Mouse (Mus musculus): Measurements from ENCODE around the gene Rbm39.
"Not testable (repeated sequence)": the region's sequence is repeated elsewhere in the genome, so short reads cannot be mapped to it uniquely, and the experiment has no call there.

Gene Rbm39

DNA sequence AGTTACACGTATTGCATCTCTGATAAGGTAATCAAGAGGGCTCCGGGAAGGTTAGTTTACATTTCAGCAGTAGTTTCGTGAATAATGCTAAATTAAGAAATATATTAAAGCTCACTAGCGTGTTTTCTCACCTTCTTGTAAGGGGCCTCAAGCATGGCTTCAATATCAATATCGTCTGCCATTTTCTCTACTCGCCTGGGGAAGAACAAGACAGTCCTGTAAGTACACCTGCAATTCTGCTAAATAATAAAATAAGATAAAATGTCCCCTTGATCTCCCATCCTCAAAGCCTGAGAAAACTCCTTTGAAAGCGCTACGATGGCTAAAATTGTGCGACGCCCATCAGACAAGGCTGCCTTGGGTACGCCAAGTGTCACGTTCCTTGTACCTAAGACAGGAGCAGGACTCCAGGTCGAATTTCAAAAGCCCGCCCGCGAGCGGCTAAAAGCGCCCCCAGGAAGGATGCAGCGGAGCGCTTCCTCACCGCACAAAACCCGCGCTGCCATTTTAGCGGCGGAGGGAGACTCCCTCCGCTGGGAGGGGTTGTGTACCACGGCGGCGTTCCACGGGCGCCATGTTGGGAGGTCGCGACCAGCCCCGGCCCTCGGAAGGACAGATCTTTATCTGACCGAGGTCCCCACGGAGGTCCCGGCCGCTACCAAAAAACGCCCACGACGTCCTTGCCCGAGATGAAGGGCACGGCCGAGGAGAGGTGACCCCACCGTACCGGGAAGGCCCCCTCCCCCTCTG, 817 bp downstream of the Rbm39 start:
- DNase-seq, result peak; percentile 98

DNA sequence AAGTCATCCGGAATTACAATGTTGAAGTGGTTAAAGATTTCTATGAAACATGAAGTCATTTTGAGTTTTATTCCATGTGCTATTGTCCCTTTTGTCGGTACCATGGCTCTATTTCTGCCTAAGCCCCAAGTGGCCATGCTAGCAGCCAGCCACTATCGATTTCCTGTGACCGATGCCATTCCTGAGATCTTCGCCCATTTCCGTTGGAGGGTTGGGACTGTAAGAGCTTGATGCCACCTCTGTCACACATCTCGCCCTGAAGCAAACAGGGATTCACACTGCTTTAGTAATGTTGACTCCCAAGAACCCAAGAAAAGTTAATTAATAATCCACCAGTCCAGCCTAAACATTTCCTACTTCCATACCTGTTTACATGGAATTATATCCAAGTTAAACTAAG, 2.4 kb downstream of the Rbm39 start:
- no peak for DNase-seq

DNA sequence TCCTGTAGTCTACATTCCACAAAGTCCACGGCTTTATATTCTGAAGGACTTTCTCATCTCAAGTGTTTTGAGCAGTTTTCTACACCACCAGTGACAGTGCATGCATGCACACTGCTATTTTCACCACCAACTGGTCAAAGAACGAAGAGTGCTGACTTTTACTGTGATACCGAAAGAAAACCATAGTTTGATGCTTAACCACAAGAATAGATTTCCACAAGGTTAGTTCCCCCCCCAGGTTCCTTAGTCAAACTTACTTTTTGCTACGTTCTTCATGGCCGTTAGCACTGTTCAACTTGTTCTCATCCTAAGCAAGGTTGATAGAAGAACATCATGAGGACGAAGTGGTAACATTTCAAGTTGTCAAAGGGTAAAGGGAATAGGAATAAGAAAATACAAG, 3.0 kb downstream of the Rbm39 start:
- no peak for DNase-seq

DNA sequence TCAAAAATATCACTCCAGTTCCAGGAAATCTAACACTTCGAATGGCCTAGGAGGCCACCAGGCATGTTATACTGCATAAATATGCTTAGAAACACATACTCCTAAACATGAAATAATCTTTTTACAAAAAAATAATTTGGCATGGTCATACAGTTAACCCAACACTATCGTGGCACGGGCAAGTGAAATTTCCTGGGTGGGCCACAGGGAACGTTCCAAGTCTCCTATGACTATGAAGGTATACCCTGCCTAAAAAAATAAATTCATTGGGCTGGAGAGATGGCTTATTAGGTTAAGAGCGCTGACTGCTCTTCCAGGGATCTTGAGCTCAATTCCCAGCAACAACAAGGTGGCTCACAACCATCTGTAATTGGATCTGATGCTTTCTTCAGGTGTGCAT, 13.5 kb downstream of the Rbm39 start:
- no peak for DNase-seq

DNA sequence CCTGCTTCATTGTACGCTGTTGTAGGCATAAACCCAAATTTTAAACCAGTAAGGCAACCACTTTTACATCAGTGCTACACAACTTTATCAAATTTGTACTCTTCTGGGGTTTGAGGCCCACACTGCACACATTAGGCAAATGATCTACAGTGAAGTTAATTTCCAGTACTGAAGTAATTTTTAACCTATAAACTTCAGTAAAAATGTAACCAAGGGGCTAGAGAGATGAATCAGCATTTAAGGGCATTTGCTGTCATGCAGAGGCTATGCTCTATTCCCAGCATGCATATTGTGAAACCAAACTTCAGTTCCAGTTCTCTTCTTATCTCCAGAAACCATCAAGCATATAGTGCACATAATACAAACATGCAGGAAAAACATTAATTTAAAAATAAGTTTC, 14.6 kb downstream of the Rbm39 start:
- no peak for DNase-seq

DNA sequence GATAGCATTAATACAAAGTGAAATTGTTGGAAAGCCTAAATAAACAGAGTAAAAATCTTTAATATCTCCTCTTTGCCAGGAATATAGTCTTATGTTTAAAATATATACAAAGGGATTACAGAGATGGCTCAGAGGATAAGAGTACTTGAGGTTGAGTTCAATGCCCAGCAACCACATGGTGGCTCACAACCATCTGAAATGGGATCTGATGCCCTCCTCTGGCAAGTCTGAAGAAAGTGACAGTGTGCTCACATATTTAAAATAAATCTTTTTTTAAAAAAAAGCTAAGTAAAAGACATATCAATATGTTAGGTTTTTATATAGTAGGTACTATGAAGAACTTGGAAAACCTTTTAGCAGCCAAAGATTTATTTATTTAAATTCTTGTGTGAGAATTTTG, 28.5 kb downstream of the Rbm39 start:
- DNase-seq, result no peak

DNA sequence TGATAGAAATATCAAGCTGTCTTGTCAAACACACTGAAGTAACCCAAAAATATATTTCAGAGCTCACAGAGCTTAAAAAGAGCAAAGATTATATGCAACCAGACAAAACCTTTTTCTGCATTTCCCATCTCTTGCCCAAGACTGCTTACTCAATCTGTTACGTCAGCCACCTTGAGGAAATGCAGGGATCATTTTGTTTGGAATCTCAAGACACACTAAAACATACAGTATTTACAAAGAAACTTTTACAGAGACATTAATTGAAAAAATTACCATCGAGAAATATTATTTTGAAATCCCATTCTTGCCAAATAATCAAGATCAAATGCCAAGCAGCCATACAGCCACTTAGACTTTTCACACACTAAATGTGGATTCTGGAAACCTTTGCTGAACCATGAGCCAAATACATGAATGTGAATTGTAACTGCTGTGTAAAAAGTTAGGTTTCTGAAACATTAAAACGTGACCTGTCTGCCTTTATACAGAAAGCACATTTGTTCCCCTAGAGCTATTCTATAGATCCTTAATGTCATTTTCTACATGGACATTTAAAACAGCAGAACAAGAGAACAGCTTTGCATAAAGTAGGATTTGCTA, 32.6 kb downstream of the Rbm39 start:
- DNase-seq, result no peak

DNA sequence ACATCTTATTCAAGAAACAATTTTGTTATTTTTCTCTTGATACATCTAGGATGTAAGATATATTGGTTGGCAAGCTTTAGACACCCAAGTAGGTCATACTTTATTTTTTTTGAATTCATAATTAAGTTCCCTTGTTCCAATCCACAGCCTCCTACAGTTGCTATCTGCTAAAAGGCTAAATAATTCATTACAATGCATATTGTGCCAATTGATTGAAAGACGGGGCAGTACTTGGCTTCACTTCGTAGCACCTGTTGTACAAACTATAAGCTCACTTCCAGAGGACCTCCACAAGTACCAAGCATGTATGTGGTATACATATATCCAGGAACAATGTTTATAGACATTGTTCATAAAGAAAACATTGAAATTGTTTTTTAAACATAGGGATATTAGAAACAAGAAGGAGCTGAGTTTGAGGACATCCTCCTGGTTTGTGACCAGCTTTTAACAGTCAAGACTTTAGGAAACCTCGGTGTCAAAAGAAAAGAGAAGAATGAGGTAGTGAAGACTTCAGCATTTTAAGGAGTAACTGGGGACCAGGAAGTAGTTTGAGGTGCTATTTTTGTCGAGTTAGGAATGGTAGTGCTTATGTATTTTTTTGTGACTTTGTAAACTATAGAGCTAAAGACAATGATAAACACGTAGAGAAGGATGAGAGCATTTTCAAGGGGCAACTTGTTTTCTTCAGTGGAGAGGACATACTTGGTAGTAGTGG, 33.6 kb downstream of the Rbm39 start:
- DNase-seq, result no peak

DNA sequence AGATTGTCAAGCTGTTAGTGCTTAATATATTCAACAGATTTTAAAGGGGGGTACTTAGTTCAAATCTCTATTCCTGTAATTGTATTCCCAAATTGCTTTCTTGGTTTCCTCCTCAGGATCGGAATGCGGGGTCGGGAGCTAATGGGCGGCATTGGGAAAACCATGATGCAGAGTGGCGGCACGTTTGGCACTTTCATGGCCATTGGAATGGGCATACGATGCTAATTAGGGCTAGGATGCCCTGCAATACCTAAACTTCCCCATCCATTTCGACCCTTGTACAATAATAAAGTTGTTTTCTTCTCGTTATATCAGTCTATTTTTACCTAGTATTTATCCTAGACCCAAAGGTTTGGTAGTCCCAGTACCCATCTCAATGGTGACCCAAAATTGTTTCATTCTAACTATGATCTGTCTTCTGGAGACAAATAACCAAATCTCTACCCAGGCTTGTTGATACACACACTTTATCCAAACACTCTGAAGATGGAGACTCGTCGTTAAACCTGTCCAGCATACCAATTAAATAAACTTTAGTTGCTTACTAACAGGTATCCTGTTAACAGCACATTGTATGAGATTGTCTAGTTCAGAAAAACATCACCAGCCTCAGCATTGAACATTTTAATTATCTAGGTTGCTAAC, 34.4 kb downstream of the Rbm39 start:
- peak; percentile 73 for DNase-seq

DNA sequence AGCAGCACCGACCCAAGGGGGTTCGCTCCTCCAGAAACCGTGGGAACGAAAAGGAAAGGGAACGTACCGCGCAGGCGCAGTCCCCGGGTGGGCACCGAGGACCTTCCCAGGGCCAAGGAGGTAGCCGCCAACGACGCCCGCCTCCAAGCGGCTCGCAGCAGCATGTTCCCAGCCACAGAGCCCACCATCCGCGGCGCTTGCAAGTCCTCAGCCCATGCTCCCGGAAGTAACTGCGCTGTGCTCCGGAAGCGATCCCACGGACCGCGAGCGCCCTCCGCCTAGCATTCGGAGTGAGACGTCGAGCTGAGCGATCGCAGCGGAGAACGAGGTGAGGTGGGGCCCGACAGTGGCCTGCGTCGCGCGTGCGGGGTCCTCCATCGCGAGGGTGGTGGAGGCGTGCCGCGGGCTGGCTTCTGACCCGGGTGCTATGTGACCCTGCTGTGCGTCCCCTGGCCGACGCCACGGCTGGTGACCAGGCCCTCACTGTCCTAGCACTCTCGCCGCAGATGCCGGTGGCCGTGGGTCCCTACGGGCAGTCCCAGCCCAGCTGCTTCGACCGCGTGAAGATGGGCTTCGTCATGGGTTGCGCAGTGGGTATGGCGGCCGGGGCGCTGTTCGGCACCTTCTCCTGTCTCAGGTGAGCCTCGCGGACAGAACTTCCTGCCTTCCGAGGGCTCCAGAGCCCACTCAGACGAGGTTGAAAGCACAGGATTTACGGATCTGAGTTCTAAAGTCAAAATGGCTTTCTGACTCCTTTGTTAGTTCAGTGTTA, 35.9 kb downstream of the Rbm39 start, which contains the start of the genes Romo1 and Nfs1:
TSS of gene Romo1 (plus strand) at position 87 of the 772 bp plus-strand sequence.
TSS of gene Nfs1 (minus strand) at position 234 of the 772 bp plus-strand sequence.
- peak; percentile 99 for DNase-seq

DNA sequence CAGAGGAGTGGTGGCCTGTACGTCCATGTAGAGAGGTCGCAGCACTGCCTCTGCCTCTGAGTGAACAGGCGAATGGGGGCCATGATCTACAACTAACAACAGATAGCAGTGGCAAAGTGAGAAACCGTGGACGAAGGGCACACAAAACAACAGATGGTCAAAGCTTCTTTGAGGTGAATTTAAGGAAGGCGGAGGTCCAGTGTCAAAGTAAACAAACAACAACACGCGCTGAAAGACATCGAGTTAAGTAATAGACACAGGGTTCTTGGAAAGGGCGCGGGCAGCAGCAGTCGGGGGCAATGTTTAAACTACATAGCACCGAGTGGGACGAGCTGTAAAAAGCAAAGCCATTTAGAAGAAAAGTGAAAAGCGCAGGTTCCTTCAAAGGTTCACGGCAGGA, 36.7 kb downstream of the Rbm39 start:
- DNase-seq, result no peak

DNA sequence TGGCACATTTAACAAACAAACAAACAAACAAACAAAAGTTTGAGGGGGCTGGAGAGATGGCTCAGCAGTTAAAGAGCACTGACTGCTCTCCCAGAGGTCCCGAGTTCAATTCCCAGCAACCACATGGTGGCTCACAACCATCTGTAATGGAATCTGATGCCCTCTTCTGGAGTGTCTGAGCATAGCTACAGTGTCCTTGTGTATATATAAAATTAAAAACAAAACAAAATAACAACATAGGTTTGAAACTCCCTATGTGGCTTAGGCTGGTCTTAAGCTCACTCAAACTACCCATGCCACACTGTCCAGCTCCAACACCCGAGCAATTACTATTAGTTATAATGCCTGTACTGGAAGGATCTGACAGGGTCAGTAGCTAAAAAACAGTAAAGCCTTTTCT, 37.2 kb downstream of the Rbm39 start:
- DNase-seq, result no peak

DNA sequence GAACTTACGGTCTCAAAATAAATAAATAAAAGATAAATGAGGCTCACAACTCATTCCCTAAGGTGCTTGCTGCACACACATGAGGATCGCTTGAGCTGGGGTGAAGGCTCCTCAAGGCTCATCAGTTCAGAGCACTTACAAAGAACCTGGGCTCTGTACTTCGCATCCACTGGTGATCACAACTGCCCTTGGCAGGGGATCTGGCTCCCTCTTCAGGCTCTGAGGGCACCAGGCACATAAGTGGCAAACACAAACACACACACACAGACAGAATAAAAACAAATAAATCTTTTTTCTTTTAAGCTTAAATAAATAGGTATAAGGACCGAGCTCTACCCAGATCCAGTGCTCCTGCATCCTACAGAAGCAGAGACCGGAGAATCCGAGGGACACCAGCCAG, 44.3 kb downstream of the Rbm39 start:
- DNase-seq, result no peak

DNA sequence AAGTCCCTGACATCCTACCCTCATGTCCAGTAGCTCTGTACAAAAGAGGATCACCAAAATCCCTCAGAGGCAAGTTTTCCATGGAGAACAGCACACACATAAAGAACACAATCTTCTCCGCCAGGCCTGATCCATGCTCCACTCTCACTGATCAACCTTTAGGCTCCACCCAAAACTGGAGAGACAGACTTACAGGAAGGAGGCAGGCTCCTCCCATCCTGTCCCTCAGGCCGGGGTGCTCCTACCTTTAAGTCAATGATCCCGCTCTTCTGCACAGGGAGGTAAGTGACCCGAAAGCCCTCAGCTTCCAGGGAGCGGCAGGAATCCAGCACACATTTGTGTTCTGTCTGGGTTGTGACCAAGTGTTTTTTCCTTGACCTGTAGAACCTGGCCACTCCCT, 45.9 kb downstream of the Rbm39 start:
- DNase-seq, result no peak

DNA sequence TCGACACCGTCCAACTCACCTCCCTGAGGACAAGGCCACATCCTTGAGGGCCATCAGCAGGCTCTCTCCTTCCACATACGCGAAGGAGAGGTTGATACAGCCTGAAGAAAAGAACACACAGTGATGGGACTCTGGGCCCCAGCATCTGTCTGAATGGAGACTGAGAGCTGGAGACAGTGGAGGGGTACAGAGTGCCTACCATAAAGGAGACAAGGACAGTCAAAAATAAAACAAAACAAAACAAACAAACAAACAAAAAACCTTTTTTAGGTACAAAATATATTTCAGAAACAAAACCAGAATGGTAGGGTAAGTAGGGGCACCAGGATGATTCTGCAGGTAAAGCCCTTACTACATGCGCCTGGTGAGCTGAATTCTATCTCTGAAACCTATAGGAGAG, 53.0 kb downstream of the Rbm39 start, which contains the start of gene Gm28036:
TSS of gene Gm28036 (minus strand) at position 101 of the 400 bp plus-strand sequence.
- DNase-seq, result peak; percentile 18

DNA sequence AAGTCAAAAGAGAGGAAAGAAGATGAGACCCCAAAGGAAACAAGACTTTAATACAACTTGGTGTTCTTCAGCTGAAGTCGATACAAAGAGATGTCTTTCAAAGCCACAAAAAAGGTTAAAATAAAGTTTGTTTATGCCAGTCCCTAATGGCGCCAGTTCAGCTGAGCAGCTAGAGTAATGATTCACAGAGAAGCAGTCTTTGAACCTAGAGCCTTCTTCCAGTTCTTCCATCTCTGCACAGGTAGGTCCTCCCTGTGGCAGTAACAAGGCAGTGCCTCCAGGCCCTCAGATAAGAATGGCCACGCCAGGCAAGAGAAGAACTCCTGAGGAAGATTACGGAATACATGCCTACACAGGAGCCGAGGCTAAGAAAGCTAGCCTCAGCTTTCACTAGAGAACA, 56.3 kb downstream of the Rbm39 start:
- DNase-seq, result no peak

DNA sequence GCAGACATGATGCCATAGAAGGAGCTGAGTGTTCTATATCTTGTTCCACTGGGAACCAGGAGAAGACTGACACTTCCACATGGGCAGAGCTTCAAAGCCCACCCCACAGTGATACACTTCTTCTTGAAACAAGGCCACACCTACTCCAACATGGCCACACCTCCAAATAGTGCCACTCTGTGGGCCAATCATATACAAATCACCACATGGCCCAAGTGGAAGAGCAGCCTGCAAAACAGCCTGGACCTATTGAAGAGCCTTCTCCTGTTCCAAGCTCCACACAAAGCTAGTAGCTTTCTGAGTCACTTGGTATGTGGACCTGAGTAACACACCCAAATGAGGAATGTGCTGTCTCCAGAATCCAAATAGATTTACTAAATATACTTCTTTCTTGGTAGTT, 60.5 kb downstream of the Rbm39 start:
- peak; percentile 74 for DNase-seq

DNA sequence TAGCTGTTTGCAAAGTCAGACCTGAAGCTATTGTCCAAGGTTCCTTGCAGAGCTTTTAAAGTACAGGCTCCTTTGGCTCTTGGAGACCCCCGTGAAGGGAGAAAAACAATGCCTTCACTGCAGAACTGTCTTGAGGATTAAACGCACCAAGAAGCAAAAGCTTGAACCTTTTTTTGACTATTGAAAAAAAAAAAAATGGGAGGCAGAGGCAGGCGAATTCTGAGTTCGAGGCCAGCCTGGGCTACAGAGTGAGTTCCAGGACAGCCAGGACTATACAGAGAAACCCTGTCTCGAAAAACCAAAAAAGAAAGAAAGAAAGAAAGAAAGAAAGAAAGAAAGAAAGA, 68.0 kb downstream of the Rbm39 start:
- DNase-seq, result not testable (repeated sequence)

DNA sequence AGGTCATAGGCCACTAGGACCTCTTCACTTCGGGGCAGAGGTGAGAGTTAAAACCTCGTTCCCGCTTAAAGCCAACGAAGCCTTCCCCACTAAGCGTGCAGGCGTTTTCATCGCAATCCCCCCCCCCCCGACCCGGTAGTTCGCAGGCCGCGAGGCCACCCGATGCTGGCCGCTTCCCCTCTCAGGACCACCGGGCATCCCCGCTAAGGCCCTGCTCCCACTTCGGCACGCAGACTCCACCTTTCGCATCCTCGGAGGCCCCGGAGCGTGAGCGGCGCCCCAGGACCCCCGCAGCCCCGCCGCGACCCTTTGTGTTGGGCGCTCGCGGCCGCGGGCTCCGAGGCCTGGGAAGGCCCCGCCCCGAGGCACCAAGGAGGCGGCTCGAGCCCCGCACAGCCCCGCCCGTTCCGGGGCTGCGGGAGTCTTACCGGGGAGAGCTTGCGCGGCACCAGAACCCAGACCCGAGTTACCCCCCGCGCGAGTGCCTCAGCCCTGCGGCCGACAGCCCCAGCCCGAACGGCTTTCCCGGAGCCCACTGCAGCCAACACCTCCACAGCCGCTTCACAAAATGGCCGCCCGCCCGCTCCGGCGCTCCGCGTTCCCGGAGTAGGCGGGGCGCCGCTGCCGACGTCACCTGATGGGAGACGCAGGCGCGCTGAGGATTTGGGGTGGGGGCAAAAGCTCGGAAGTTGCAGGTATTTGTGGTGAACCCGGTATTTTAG, 68.5 kb downstream of the Rbm39 start, which contains the start of the genes Cpne1 and Rbm12:
TSS of gene Cpne1 (minus strand) at position 608 of the 722 bp plus-strand sequence.
TSS of gene Rbm12 (minus strand) at position 621 of the 722 bp plus-strand sequence.
- peak; percentile 99 for DNase-seq

DNA sequence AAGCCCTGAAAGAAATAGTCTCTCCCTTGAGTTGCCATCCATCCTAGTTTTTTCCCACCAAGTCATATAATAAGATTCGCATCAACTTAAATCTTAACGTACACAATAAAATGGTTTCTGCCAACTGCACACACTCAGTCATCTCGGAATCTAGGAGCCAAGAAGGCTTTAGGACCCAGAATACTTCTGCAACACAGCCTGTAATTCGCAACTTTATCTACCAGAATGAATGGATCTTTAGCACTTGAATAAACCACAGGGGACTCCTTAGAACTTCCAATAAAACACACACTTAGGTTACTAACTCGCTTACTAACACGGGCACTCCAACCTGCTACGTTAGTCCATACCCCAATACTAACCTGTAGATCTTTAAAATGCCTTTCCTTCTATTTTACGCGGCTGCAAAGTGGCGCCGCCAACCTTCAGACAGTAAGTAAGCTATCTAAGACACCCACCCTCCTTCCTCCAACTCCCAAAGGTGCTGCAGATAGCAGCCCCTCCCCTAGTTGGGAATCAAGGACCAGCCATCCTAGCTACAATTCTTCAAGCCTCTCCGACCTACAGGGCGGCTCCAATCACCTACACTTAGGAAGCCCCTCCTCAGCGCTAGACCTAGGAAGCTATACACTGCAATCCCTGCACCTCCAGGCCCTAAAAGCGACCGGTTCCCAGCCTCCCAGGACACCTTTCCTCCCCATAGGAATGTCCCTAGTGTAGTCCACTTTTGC, 69.2 kb downstream of the Rbm39 start:
- no peak for DNase-seq
